Mouse (Mus musculus) adrenal gland, postnatal 36 days (tissue): ENCODE results near the gene Psapl1. TPM values are rescaled to one million over a fixed set of nuclear protein-coding genes. Genes with fewer than 3 reads are reported as not detected.

Experiments used
- DNase-seq, 2 experiments: peaks; one replicate each; pipeline ENCODE4 v3.0.0; 2021; ENCODE audit warnings: mixed read lengths in 1 of 2
- long read RNA-seq, 2 experiments: library from polyadenylated mRNA; stranded (forward); transcript quantifications; one replicate each; pipeline ENCODE4 v2.0.0; 2021; ENCODE audit warnings: borderline sequencing depth in 2 of 2
- total RNA-seq, 2 experiments: library from RNA; stranded (reverse); gene quantifications; 2 replicates each; pipeline ENCODE4 v1.2.3; 2021

Gene Psapl1
- not detected for total RNA-seq
- long read RNA-seq, experiment 1 = 0 reads
- long read RNA-seq, experiment 2 = 0 reads

DNA sequence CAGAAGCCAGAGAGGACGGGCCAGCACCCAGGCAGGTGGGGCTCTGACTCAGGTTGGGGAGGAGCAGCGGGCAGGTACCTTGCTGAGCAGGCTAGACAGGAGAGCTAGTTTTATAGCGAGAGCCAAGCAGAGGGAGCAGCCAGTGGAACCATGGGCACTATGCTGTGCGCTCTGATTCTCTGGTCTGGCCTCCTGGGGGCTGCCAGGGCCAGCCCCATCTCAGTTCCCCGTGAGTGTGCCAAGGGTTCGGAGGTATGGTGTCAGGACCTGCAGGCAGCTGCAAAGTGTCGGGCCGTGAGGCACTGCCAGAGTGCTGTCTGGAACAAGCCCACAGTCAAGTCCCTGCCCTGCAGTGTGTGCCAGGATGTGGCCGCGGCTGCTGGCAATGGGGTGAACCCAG, at the start of gene Psapl1:
Gene Psapl1, plus strand, starts transcription at position 106 of the 400 bp plus-strand sequence.
- DNase-seq = no peak

DNA sequence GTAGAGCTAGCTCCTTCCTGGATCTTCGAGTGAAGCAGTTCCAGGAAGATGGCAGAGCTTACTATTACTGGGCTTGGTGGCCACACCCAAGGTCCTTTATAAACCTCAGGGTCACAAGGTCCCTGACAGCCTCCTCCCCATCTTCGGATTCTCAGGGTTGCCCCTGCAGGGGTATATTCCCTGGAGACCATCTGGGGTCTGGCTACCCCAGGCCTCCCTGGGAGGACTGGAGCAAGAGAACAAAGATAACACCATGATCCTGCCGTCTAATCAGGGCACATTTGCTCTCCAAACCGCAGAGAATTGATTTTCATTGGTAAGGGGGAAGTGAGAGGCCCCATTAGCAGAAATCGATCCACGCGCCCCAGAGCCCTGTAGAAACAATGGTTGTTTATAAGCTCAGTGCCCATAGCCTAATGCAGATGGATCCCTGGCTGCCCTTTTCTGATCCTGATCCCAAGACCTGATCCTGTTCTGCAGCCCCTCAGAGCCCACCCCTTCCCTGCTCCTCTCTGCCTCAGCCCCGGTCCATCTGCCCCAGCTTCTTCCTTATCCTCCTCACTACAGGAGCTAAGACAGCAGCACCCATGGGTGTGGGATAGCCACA, 48.8 kb upstream of the Psapl1 start:
- DNase-seq = no peak

DNA sequence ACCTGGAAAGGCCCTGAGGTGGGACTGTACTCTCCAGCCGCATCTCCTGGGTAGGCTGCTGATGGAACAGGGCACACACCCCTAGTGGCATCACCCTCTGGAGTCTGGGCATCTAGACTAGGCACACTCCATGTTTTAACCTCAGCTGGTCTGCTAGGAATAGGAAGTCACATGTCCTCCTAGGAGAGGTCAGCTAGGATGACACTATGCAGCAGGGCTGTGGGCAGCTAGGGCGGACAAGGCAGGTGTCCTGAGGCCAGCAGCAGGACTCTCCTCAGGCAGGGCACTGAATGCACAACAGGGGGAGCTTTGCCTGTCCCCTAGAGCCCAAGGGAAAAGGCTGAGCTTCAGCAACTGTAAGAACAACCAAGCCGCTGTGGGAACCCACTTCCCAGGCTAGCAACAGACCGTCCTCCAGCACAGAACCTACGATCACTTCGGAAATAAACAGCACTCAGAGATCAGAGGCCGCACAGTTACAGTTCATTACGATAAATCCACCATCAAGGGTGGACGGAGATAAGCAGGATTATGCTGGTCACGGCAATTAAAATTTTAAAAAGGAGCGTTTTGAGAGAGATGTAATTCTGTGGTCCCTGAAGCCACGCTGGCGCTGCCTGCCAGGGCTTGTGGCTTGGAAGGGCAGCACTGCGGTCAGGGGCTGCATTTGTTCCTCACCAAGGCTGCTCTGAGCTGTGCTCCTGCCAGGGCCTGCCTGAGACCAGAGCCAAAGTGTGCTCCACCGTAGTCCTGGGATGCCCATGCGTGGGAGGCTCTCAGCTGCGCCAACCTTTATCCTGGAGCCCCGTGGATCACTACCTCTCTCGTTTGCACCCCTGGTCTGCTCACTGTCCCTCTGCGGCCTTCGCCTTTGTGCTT, 38.2 kb upstream of the Psapl1 start:
- DNase-seq = no peak

DNA sequence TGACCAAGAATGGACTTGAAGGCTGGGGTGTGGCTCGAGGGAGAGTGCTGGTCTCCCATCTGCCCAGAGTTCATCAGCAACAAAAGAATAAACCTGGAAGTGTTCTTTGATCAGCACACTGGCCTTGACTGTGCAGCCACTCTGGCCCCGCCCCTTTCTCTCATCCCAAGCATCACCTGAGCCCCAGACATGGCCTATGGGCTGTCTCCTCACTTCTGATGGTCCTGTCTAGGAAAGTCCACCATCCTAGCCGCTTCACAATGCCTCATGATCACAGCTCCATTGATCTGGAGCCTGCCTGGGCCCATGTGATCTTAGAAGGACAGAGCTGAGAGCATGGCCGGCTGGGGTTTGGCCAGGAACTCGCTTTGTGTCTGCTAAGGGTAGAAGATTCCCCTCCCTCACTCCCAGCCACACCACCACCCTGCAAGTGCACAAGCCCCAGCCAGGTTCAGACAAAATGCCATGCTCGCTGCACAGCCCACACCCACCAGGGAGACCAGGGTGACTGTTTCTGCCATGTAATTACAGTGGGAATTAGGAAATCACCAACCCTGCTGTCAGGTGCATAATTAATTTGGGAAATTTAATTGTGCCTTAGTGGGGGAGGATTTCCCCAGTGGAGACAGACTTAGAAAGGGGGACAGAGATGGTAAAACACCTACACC, 37.3 kb upstream of the Psapl1 start:
- DNase-seq = no peak

DNA sequence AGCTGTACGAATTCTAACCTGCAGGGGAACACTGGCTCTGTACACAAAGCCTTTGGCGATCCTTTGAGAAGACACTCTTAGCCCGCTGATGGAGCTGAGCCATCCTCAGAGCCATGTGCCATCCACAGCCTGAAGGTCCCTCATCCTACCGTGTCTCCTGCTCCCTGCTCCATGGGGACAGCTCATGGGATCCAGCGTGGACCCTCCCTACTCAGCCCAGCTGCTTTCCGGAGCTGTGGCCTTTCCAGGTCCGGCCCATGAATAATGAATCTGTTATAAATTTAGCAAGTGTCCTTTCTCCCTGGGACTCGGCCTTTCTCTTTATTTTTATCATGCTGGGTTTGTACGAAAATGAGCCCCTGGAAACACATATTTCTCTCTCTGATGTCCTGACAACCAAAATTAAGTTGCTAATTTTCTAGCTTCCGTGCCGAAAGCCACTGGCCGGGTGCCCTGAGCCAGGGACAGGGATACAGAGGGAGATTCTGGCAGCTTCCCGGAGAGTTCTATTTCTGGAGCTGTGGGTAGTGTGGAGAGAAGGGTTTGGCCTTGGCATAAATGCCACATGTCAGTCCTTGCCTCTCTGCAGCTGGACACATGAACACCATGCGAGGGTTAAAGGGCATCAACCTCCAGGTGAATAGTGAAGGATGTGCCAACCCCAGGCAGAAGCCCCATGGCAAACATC, 34.7 kb upstream of the Psapl1 start:
- DNase-seq = peak; percentile 50 to 61

DNA sequence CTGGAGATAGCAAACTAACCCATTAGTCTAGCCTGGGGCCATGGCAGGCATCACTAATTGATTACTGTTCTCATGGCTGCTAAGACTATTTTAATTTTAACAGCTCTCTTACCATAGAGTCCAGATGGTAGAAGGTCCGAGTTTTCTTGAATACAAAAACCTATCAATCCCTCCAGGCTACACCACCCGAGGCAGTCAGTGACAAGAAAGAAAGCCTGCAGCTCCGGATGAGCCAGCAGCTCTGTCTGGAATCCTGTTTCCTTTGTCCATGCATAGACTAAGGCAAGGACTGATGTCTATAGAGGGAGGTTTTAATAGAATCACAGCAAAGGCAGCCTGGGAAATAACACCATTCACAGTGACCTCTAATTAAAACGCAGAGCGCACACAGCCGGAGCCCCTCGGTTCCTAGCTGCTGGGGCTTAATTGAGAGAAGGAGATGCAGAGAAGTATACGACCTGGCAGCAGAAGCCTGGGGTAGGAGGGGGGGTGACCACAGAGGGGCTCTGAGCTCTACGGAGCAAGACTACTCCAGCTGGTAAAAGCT, 29.2 kb upstream of the Psapl1 start:
- DNase-seq = no peak

DNA sequence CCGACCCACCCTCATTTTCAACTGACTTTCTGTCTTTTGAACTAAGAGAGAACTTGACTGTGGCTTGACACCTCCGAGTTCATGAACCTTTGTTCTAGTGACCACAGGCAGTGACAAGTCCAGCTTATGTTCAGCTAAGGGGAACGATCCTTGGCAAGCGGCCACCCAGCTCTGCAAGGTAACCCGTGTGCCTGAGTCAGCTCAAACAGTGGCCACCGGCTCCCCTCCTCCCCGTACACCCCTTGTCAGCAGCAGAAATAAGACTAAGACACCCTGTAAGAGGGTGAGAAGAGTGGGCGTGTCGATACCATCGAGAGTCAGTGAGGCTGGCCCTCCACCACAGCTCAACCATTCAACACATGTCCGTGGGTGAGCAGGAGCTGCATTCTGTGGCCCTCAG, 27.4 kb upstream of the Psapl1 start:
- peak; percentile 59 to 62 for DNase-seq

DNA sequence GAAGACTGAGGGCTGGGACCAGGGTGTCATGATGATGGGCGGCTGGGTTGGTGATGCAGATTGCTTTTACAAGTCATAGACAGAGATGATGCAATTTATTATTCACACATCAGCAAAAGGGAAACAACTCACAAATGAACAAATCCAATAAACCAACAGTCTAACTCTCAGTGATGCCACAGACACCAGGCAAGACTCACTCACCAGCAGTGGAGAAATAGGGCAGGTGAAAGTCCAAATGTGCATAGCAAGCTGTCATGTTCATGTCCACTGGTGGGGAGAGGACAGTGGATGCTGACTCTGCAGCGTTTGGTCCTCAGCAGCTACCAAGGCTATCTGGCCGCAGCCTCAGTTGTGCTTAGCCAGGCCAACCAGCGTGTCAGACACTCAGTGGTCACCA, 26.9 kb upstream of the Psapl1 start:
- DNase-seq = no peak

DNA sequence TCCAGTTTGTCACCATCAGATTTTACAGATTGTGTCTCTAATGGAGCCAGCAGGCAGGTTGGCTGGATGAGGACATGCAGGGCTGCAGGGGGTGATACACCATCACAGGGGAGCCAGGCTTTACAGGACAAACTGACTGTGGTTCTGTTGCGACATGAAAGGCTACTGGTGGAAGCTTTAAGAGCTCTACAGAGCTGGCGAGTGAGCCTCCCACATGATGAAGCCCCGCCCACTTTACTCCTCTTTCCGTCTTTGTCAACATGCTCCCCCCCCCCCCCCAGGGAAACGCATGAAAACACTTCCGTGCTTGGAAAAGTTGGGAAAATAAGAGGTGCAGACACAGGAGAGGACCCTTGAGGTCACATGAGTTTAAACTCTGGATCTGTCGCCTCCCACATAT, 25.6 kb upstream of the Psapl1 start:
- no peak for DNase-seq

DNA sequence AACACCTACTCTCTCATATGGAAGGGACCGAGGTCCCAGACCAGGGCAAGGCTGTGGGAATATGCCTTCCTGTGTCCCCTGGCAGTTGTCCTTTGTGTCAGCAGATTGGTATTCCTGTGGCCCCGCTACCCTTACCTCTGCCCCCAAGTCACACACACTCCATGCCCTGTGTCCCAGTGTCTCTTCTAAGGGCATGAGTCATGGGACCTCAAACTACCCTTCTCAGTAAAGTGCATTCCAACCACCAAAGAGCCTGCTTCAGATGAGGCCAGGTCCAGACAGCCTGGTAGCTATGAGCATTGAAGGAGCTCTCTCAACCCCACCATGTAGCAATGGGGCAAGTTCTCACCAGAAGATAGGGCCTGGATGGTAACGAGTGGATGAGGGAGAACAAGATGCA, 25.0 kb upstream of the Psapl1 start:
- DNase-seq = no peak

DNA sequence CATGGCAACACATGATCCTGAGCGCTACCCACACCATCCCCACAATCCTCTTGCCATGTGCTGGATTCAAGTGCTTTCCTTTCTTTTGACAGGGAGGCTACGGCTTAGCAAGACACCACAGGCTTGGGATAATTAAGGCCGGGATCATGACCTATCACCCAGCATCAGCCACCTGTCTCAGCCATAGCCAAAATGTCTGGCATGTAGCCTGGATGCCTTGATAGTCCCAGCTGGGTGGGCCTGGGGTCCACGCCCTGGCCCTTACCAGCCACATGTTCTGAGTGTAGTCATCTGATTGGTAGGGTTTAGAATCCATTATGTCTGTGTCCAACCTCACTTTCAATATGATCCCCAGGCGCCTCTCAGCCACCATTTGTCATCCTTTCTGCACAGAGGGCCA, 24.1 kb upstream of the Psapl1 start:
- DNase-seq = no peak

DNA sequence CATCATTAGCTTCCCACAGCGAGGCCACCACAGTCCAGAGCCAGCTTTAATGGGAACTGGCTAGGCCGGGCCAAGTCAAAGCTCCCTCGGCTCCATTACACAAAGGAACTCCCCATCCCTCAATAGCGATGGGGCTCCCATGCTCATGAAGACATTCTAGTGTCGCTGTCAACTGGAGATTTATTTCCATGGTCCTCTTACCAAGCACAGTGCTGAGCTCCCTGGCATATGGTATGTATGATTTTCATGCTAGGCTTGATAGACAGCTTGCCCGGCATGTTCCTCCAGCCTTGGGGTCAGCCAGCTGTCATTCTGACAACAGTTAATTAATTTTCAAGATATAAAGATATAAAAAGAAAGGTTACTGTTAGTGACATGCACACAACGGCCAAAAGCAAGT, 21.5 kb upstream of the Psapl1 start:
- no peak for DNase-seq

DNA sequence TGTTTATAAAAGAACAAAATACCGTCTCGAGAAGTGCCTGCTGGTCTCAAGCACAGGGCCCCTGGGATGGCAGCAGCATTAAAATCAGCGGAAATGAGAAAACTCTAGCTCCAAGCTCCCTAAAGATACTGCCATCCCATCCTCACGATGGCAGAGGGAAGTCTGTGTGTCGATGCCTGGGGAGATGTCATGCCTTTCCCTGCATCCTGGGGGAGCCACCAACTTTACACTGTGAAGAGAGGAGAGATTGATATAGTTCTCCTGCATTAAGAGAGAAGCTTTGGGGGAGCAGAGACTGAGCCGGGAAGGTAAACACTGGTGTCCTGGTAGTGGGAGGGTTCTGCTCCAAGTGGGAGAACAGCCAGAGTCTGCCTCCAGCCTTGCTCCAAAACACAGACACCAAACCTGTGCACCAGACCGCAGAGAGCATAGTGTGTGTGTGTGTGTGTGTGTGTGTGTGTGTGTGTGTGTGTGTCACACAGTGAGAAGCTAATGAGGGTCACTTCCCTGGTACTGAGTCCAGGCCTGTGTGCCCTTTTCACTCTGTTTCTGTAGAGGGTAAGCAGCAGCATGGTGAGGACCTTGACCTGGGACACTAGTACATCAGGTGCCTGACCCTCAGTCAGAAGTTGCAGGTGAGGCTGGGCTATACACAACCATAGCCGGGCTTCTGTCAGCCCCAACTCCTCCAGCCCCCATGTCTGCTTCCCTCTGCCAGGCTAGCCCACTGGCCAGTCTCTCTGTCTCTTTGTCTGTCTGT, 17.3 kb upstream of the Psapl1 start:
- DNase-seq = no peak

DNA sequence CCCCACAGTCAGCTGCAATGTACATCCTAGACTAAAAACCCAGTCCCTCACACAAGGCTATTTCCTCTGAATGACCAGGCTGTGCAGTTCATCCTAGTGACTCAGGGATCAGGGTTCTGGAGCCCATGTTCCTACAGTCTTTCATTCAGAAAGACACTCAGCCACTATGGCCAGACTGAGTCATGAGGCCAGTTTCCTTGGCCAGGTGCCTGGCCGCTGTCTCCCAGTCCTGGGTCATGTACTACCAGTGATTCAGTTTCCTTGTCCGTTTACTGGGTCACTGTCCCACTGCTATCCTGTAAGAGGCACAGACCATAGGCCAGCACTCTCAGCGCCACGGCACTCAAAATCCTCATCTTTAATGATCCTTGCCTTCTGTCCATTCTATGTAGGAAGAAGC, 15.5 kb upstream of the Psapl1 start:
- DNase-seq = peak; percentile 90 to 92

DNA sequence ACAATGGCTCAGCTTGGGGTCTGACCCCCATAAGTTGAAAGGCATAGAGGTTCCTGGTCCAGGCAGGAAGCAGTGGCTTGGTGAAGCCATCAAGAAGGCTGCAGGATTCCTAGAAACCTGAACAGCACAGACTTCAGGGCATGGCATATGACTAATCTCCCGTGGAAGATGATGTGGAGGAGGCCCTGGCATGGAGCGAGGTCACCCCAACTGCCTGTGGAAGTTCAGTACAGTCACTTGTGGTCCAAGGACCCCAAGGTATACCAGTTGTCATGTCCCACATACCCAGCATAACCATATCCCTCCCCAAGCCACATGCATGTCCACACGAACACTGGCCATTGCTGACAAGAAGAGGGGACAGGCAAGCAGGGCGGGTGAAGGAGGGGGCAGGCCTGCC, 12.5 kb upstream of the Psapl1 start:
- peak; percentile 64 to 70 for DNase-seq

DNA sequence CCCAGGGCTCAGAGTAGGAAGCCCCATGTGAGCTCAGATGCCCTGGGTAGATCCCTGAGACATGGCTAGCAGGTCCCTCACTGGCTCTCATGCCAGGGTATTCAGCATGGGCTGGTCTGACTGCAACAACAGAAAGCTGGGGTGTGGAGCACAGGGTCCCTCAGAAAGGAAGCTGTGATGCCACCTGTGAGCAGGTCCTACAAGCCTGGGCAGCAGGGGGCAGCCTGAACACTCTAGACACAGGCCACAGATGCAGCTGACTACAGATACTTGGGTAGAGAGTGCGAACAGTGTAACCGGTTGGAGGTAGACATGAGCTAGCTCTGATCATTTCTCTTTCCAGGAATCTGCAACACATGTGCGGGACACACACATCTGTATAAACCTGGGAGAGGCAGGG, 11.9 kb upstream of the Psapl1 start:
- DNase-seq = peak in 1 of 2 experiments; percentile 27

DNA sequence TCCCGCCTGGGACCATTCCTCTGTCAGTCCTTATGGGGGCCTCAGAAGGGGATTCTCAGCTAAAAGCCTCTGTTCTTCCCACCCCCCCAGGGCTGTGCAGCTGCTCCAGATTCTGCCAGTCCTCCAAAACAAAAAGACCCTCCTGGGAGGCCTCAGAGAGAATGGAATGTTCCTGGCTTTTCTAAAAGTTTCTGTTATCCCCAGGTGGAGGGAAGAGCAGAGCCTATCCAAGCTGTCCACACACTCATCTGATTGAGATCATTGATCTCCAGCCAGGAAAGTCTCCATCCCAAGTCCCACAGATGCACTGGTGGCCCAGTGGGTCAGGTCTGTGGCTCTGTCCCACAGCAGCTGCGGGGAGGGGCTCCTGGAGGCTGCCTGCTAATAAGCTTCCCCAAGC, 11.1 kb upstream of the Psapl1 start:
- no peak for DNase-seq

DNA sequence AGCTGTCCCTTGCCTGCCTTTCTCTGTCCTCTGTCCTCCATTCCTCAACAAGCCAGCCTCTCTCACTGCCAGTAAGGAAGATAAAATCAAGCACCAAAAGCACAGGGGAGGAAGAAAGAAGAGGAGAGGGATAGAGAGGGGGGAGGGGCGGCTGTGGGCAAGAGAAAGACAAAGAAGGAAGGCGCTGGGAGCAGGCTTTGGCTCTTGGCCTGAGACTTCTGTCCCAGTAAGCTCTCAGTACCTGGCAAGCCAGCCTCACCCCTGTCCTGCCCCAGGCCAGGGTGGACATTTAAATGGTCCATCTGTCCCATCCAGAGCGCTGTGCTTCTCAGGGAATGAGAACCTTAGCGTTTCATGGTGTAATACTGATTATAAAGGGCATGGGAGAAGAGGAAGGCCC, 9.2 kb upstream of the Psapl1 start:
- DNase-seq = no peak

DNA sequence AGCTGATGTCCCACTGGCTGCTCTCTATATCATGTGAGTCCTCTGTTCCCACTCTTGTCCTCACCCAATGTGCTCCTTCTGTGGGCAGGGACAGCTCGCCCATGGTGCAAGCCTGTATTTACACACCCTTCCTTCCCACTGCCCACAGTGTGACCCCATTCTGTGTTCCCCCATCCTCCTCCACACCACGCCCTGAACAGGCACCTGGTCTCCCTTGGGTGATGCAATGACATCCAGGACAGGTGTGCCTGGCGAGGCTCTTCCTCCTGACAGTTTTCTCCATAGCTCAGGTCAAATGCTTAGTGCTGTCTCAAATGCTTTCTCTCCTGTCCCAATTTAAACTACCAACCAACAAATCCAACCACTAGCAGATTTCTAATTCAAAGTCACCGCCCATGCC, 8.4 kb upstream of the Psapl1 start:
- DNase-seq = no peak

DNA sequence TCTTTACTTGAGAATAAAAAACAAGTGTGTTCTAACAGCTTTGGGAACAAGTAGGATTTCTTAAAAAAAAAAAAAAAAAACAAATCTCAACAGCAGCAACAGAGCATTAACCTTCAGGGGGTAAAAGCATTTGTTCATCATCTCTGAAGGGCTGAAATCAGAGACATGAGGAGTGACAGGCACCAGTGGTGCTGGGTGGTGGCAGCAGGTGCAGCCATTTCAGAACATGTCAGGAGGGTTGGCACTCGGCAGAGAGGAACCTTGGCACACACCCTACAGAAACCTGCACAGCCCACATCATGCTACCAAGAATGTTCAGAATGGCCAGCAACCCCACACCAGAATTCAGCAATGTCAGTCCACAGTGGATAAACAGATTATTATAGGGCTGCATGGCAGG, 4.3 kb upstream of the Psapl1 start:
- no peak for DNase-seq

DNA sequence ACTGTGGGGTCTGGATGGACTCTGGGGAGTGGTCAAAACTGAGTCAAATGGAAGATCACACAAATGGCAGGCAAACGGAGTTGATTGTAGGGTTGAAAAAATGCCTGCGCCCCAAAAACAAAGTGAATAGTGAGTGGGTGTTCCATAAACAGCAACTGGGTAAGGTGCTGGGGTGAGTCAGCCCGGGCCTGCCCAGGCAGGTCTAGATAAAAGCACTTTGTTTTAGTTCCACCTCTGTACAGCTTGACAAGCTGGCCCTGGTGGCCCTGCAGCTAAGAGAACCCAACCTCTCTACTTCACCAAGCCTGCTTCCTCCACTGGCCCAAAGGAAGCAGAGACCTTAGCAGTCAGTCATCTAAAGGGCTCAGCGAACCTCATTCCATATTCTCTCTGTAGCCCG, 1.0 kb upstream of the Psapl1 start:
- no peak for DNase-seq

DNA sequence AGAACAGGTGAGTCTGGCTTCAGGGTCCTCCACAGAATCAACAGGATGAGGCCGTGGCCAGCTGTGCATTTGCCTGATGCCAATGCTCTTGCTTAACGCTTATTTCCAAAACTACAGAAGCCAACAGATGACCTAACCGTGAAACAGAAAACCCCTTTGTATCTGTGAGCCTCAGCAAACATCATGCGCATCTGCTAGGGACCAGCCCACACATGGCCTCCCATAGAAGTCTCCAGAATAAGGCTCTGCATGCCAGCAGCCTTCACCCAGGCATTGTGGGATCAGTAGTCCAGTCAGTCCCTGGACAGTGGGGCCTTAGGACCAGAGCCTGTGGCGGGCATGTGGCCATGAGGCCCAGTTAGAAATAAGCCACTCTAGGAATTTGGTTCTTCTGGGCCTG, 400 bp upstream of the Psapl1 start:
- DNase-seq = no peak
